Mouse (Mus musculus) G1E (cell line): ENCODE data around the gene March8. TPM values are rescaled to one million over a fixed set of nuclear protein-coding genes. Genes with fewer than 3 reads are reported as not detected.
A peak's percentile ranks its signal among the peaks of the same experiment; 100 is the strongest.

Experiments used
- ATAC-seq: 2 replicates; pipeline ENCODE4 v1.8.0; 2016; ENCODE audit warnings: mild to moderate bottlenecking; ENCODE audit not compliant: insufficient number of reproducible peaks, poor library complexity, low FRiP score, severe bottlenecking; ENCODE audit errors: extremely low read depth
- DNase-seq: peaks from one replicate; pipeline ENCODE4 v3.0.0; 2012; ENCODE audit warnings: low spot score
- H3K27me3 ChIP-seq: 2 replicates; pipeline ENCODE4 v1.6.1; 2012; ENCODE audit warnings: mild to moderate bottlenecking, low read length, inconsistent platforms; ENCODE audit not compliant: insufficient read depth
- H3K36me3 ChIP-seq: replicated peaks from 2 replicates; pipeline ENCODE3; 2012; ENCODE audit warnings: mild to moderate bottlenecking, inconsistent platforms
- H3K4me1 ChIP-seq: 2 replicates; pipeline ENCODE4 v1.6.1; 2012; ENCODE audit warnings: low read depth, low read length, inconsistent platforms, mixed read lengths; ENCODE audit not compliant: insufficient read depth
- H3K4me3 ChIP-seq: 2 replicates; pipeline ENCODE4 v1.5.1; 2012; ENCODE audit warnings: low read depth, mild to moderate bottlenecking, inconsistent platforms, low read length, moderate library complexity, mixed read lengths
- H3K9me3 ChIP-seq: replicated peaks from 2 replicates; pipeline ENCODE4 v1.6.1; 2012; ENCODE audit warnings: inconsistent platforms
- CTCF ChIP-seq: IDR thresholded peaks from 2 replicates; pipeline ENCODE4 v1.5.1; 2012; ENCODE audit warnings: low read depth, low read length, inconsistent platforms, mixed read lengths
- GATA1 ChIP-seq: IDR thresholded peaks from 2 replicates; pipeline ENCODE4 v1.6.1; 2012; ENCODE audit warnings: borderline replicate concordance, low read length, inconsistent platforms, mixed read lengths
- GATA2 ChIP-seq: IDR thresholded peaks from 2 replicates; pipeline ENCODE4 v1.6.1; 2012; ENCODE audit warnings: low read depth, low read length, inconsistent platforms, borderline replicate concordance
- POLR2AphosphoS5 ChIP-seq: IDR thresholded peaks from 2 replicates; pipeline ENCODE4 v1.6.1; 2012; ENCODE audit warnings: low read depth, low read length, inconsistent platforms; ENCODE audit not compliant: insufficient replicate concordance
- TAL1 ChIP-seq: conservative IDR thresholded peaks from 2 replicates; pipeline ENCODE4 v1.6.1; 2012; ENCODE audit warnings: low read depth, low read length, inconsistent platforms, mixed read lengths
- polyA plus RNA-seq: library from polyadenylated mRNA; stranded (reverse); fragments of >175 nt; gene quantifications from 2 replicates; pipeline ENCODE4 v1.2.3, GENCODE M21; 2012
- total RNA-seq, 2 experiments: library from RNA; stranded (forward) in 1 of 2; stranded (reverse) in 1 of 2; fragments of 200-1000 nt in 1 of 2; fragments of >200 nt in 1 of 2; fragmentation: Nextera tagmentation in 1 of 2; gene quantifications; 2 replicates each; pipeline ENCODE4 v1.2.3; 2014 to 2017

The March8 gene
- total and polyA plus RNA-seq, 3 experiments, result 8.8 to 191 (median 53.9) TPM

DNA sequence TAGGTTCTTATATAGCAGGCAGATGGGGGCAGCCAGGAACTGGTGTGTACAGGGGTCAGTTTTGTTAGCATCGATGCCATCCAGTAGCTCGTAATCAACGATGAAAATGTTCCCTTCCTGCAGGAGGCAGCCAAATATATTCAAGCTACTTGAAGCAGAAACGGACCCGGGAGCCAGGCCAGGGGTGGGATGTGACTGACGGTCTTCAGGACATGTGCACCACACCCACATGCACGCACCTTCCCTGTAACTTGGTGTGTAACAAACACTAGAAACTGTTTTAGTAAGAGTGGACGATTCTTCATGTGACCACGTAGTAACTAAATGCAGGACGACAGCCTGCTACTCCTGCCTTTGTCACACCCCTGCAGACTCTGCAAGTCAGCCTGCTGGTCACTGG lies 82.4 kb downstream of the March8 start:
- H3K27me3 ChIP-seq, result no peaks in the 10 kb centered on the region
- DNase-seq (no peak), ATAC-seq (no peak)
- TF ChIP-seq GATA2, result no peak
- TF ChIP-seq GATA1, result no peak
- no peak for TF ChIP-seq TAL1
- no peak for TF ChIP-seq POLR2AphosphoS5
- TF ChIP-seq CTCF, result no peak
- H3K4me3 ChIP-seq, result no peak overlapping the region
- H3K9me3 ChIP-seq, result no peaks in the 10 kb centered on the region
- H3K36me3 ChIP-seq, result peaks cover 58% of the 10 kb centered on the region
- H3K4me1 ChIP-seq, result peaks cover 23% of the 10 kb centered on the region

DNA sequence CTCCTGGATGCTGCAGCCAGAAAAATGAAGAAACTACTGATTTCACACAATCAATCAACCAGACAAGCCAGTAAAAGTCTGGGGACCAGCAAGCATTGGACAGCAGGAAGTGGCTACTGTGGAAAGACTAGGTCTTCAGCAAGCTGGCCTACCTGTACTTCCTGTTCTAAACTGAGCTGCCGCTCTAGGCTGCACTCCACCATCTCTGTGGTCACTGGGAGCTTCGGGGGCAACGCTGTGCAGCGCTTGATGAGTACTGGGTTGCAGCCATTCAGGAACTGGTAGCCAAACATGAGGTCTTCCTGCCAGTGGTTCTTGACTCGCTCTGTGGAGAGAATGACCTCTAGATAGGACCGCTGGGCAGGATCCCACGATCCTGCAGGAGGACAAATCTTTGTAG lies 85.2 kb downstream of the March8 start:
- no peaks in the 10 kb centered on the region for H3K27me3 ChIP-seq
- DNase-seq (no peak), ATAC-seq (no peak)
- no peaks in the 10 kb centered on the region for H3K9me3 ChIP-seq
- no peak overlapping the region for H3K4me3 ChIP-seq
- H3K36me3 ChIP-seq, result peaks cover 65% of the 10 kb centered on the region
- TF ChIP-seq TAL1 (no peak), POLR2AphosphoS5 (no peak), GATA1 (no peak), CTCF (no peak), GATA2 (no peak)
- H3K4me1 ChIP-seq, result 0 out of 2 replicates have a peak, but pooled peaks cover 5% of the 10 kb centered on the region

DNA sequence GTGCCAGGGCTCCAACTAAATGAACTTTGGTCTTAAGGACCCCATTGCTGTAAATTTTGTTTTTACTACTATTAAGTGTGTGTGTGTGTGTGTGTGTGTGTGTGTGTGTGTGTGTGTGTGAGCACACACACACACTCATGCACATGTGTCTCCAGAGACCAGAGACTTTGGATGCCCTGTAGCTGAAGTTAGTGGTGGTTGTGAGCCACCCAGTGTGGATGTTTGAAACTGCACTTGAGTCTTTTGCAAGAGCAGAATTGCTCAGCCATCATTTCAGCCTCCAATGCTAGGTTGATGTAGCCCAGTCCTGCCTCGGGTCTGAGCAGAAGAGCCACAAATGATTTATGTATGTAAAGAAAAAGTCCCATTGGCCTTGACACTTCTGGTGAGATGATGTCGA lies 85.8 kb downstream of the March8 start:
- DNase-seq (no peak), ATAC-seq (no peak)
- no peaks in the 10 kb centered on the region for H3K9me3 ChIP-seq
- H3K27me3 ChIP-seq, result no peaks in the 10 kb centered on the region
- no peak for TF ChIP-seq POLR2AphosphoS5
- TF ChIP-seq GATA2, result no peak
- no peak for TF ChIP-seq CTCF
- TF ChIP-seq GATA1, result no peak
- TF ChIP-seq TAL1, result no peak
- no peaks in the 10 kb centered on the region for H3K4me1 ChIP-seq
- H3K4me3 ChIP-seq, result no peak overlapping the region
- H3K36me3 ChIP-seq, result peaks cover 59% of the 10 kb centered on the region

DNA sequence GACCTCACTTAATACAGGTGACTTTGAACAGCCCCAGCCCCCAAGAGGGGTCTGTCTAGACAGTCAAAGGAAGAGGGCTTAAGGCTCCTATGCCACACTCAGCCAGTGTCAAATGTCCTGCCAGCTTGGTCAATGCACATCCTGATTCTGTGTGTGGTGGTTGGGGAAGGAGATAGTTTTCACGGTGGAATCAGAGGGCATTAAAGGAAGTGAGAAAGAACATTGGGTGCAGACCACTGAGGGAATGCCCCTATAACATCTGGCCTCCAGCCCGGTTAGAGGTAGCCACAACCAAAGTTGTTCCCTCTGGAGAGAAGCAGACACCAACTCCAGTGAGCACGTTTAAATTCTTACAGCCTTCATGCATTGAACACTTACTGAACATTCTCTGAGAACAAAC lies 89.7 kb downstream of the March8 start:
- Histone ChIP-seq H3K36me3 (peaks cover 37% of the 10 kb centered on the region), H3K4me1 (no peaks in the 10 kb centered on the region), H3K4me3 (no peak overlapping the region), H3K9me3 (peaks cover 5% of the 10 kb centered on the region; the same call in 1 of the 2 replicates), H3K27me3 (no peaks in the 10 kb centered on the region)
- ATAC-seq (no peak), DNase-seq (no peak)
- TF ChIP-seq CTCF (no peak), POLR2AphosphoS5 (no peak), GATA2 (no peak), GATA1 (no peak), TAL1 (no peak)

DNA sequence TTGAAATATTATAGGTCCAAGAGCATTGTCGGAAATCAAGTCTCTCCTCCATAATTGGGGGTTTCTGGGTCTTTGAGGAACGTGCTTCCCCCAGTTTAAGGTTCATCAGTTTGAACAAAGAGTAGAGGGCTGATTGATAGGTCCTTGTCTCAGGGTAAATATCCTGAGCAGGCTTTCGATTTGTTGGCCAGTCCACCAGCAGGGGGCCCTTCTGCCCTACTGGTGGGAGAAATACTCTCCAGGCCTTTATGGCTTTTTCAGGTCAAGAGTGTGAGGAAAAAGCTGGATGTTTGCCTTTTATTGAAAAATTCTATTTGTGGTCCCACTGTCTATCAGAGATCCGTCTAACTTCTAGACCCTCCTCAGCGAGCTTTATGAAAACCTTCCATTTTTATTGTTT lies 90.5 kb downstream of the March8 start:
- Histone ChIP-seq H3K36me3 (peaks cover 31% of the 10 kb centered on the region), H3K27me3 (no peaks in the 10 kb centered on the region), H3K4me3 (no peak overlapping the region), H3K4me1 (no peaks in the 10 kb centered on the region), H3K9me3 (peaks cover 5% of the 10 kb centered on the region; the same call in 1 of the 2 replicates)
- TF ChIP-seq GATA1 (no peak), POLR2AphosphoS5 (no peak), CTCF (peak; percentile 25; the same call in 1 of the 2 replicates), GATA2 (no peak), TAL1 (no peak)
- ATAC-seq, result peak; percentile 52
- peak; percentile 29 for DNase-seq

DNA sequence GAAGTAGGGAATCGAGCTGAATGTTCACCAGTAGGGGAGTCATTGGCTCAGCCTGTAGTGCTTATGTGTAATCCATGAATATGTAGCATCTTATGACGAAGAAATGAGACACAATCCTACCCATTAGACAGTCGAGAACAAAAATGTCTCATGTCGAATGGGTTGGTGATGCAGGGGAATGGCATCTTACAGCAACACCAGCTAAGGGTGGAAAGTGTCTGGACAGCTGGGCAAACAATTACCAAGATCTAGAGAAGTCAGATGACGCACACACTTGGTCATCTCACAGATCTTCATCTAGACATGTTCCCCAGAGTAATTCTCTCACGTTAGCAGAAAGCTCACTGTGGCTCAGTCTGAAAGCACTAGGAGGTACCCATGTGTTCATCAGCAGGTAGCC lies 101.0 kb downstream of the March8 start:
- peaks cover 9% of the 10 kb centered on the region for H3K36me3 ChIP-seq
- H3K9me3 ChIP-seq, result no peaks in the 10 kb centered on the region
- no peaks in the 10 kb centered on the region for H3K27me3 ChIP-seq
- no peak overlapping the region for H3K4me3 ChIP-seq
- ATAC-seq, result no peak
- TF ChIP-seq TAL1 (no peak), CTCF (no peak), GATA2 (no peak)
- H3K4me1 ChIP-seq, result peaks cover 6% of the 10 kb centered on the region
- no peak for DNase-seq

DNA sequence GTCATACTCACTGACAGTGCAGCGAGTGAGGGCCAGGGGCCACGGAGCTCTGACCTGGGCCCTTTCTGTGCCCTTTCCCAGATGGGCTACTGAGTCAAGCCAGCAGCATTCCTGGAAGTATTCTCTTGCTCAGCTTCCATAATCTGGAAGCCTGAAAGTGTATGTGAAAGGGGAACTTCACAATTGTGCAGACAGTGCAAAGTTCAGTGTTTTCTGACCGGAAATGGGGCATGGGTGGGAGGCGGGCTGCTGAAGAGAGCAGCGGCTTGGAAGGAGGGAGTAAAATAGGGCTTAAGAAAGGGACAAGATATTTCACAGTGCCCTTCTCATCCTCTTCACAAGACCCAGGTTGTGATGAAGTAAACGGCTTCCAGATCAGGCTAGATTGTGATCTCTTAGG lies 101.7 kb downstream of the March8 start:
- no peak for TF ChIP-seq TAL1
- peaks cover 6% of the 10 kb centered on the region for H3K4me1 ChIP-seq
- no peak for ATAC-seq

More for the DNA sequence above, 101.7 kb downstream of the March8 start:
- Histone ChIP-seq H3K27me3 (no peaks in the 10 kb centered on the region), H3K4me3 (no peak overlapping the region), H3K9me3 (no peaks in the 10 kb centered on the region), H3K36me3 (peaks cover 12% of the 10 kb centered on the region)
- no peak for DNase-seq
